Mouse (Mus musculus): ENCODE data around the gene Srprb.

- TF ChIP-seq GATA1 (IDR thresholded peaks at IDR 0.05; ENCODE audit: borderline replicate concordance, low read length) (no peak), FLI1 (IDR thresholded peaks at IDR 0.05; ENCODE audit: low read length) (no peak)
Observed at GRCm38 (mm10) chr9:103241206-103241605, 39.3 kb upstream of the Srprb start.
